Mouse (Mus musculus) kidney, adult 9 months (tissue): ENCODE measurements around the gene Emx2.

Source experiments
- DNase-seq: peaks from one replicate; pipeline ENCODE4 v3.0.0; 2022

Gene Emx2

DNA sequence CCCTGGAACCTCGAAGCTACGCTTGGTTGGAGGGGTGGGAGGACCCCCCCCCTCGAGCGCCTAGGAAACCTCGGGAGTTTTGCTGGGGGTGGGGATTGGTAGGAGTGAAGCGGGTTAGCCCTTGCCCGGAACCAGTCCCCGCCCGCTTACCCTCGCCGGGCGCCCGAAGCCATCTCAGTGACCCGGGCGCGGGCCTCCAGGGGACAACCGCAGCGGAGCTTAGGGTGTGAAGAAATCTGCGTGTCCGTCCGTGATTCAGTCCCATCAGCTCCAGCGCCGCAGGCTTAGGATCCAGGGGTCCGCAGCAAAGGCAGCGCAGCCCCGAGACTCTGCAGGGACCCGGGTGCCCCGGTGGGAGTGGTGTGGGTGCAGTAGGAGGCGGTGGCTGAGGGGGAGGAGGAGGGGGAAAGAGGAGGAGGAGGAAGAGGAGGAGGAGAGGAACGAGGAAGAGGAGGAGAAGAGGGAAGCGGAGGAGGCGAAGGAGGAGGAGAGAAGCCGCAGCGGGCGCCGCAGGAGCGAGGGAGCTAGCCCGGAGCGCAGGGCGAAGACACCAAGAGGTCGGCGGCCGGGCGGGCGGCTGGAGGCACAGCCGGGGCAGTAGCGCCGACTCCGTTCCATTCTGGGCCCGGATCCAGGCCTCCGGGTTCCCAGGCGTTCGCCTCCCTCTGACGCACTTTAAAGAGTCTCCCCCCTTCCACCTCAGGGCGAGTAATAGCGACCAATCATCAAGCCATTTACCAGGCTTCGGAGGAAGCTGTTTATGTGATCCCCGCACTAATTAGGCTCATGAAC, at the start of gene Emx2:
TSS of gene Emx2 (plus strand) at position 422 of the 792 bp plus-strand sequence.
- DNase-seq, result peak; percentile 94

DNA sequence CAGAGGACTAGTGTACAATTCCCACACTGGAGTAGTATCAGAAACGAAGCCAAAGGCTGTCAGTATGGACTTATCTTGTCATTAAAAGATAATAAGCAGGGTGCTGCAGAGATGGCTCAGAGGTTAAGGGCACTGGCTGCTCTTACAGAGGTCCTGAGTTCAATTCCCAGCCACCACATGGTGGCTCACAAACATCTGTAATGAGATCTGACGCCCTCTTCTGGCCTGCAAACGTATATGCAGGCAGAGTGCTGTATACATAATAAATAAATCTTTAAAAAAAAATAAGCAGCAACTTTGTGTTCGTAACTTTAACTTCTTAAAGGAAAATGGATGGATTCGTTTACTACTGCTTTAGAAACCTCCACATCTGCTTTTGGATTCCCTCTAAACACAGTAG, 44.0 kb upstream of the Emx2 start:
- no peak for DNase-seq

DNA sequence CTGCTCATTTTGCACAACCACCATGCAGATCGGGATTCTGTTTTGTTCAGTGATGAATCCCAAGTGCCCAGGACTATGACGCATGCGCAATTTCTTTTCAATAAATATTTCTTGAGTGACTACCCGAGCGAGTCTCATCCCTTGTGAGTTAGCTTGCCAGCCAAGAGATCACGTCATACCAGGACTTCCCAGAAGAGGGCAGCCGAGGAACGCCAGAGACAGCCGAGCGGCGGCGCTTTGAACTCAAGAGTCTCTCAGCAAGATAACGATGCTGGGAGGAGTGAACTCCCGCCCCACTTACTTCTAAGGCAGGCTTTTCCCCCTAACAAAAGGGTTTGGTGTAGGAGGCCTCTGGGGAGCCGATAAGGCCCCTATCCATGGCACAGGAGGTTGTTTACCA, 40.1 kb upstream of the Emx2 start:
- DNase-seq, result peak; percentile 88

DNA sequence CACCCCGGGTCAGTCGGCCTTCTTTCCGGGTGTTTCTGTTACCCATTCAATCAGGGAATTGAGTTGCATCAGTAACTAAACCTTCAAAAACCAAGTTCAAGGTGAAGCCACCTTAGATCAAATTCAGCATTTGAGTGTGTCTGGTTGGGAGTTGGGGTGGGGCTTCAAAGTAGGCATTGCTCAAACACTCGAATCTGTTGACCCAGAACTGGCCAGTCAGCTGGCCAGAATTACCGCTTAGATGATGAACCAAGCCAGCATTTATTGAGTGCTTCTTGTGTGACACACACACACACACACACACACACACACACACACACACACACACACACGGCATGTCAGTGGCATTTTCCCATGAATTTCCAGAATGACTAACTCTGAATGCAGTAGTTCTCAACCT, 39.5 kb upstream of the Emx2 start:
- DNase-seq, result no peak

DNA sequence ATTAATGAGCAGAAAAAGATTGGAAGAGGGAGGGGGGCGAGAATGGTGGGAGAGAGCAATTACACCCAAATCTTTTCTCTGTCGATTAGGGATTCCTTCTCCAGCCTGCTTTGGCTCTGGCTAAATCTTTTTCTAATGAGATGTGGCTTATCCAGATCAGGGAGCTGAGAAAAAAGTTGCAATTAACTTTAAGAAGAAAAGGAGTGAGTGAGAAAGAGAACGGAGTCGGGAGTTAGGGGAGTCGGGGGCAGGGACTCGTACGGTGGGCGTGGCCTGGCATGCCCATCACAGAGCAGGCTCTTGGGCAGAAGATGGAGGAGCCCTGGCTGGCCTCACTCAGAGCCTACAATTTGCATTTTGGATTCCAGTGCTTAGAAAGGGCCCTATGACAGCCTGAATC, 35.8 kb upstream of the Emx2 start:
- DNase-seq, result no peak

DNA sequence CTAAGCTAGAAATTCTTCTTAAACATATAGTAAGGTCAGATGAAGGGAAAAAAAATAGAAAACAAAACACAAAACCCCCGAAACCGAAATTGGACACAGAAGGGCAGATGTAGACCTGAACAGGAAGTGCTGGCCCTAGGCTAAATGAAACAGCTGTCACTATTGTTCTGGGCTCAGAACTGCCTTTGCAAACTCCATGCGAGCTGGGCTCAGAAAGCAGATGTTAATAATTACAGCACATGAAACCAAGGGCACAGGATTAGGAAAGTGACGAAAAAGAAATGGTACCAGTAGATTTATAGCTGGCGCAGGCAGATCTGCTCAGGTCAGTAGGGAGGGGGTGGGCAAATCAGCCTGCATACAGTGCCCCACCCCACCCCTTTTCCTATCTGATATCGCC, 34.5 kb upstream of the Emx2 start:
- no peak for DNase-seq

DNA sequence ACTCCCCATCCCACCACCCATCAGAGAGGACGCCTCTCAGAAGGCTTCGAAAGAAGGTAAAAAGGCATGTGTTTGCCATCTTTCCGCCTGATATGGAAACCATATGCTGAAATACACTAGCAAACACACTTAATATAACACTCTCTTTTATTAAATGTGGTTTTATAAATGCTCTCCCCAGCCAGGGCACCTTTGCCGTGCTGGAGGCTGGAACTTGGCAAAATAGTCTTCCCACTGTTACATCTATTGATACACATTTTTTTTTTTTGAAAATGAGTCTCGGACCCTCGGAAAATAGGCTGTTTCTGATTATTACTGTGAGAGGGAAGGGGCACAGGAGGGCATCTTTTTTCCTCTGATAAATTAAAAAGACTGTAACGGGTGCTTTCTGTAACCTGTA, 33.2 kb upstream of the Emx2 start:
- DNase-seq, result no peak

DNA sequence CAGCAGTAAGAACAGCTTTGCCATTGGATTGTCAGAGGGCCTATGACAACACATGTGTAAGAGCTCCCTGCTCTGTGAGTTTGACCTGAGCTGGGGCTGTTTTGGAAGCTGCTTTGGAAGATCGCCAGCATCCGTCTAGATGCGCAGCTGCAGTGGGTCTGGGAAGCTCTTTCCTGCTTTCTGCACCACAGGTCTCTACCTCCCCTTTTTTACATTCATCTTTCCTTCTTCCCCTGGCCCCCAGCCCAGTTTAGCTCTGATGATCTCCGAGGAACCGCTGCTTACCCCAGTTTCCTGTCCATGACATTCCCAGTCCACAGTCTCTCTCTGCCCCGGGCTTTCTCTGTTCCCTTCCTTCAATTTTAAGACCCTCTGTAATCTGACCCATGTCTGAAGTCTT, 25.9 kb upstream of the Emx2 start:
- no peak for DNase-seq

DNA sequence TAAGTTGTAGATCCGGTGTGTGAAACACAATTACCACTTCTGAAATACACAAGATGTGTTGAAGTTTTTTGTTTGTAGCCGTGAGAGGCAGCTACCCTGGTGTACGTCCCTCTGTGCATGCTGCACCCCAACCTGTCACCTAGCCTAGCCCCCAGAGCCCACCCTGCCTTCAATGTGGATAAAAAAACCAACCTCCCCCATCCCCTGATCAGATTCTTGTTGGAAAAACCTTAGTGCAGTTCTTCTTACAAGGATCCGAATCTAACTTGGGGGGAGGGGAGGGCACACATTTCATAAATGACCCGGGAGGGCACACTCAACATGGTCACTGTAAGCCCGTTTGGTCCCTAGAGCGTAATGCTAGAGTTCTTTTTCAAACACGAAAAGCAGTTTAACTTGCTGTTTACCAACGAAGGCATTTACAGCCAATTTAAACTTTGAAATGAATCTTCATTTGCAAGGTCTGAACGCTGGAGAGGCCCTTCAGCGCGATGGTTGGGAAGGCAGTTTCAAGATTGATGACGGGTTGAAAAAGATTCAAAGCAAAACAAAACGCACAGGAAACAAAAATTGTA, 7.5 kb upstream of the Emx2 start:
- DNase-seq, result no peak

DNA sequence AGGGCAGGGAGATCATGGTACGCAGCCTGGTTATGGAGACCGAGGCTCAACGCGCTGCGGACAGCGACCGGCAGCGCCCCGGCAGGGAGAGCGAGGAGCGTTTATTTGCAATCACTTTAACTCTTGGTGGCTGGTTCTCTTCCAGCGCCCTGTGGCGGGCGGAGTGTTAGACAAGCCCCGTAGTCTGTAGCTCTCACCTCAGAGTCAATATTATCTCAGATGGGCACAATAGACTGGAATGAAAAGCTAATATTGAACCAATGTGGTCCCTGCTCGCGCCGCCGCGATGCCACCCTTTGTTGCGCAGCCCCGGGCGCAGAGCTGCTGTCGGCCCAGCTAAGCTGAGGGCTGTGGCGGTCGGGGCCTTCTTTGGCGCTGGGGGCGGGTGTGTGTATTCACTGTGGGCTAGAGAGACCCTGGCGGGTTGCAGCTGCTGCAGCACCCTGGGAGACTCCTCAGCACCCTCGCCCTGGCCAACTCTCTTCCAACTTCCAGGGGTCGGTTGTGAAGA, 6.7 kb upstream of the Emx2 start:
- no peak for DNase-seq

DNA sequence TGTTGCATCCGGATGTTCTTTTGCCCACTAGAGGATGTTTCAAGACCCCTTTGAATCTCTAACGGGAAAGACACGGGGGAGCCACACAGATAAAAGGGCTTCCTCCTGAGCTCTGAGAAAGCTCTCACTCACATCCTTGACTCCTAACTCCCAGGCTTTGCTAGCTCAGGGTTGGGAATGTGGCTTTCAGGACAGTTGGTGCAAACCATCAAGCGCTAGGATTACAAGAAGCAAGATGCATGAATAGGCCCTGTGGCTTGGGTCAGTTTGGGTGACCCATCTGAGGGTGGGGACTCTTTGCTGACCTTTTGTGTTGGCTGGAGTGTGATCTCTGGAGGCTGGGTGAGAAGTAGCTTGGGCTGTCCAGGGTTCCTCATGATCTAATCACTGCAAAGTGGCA, 5.9 kb upstream of the Emx2 start:
- no peak for DNase-seq

DNA sequence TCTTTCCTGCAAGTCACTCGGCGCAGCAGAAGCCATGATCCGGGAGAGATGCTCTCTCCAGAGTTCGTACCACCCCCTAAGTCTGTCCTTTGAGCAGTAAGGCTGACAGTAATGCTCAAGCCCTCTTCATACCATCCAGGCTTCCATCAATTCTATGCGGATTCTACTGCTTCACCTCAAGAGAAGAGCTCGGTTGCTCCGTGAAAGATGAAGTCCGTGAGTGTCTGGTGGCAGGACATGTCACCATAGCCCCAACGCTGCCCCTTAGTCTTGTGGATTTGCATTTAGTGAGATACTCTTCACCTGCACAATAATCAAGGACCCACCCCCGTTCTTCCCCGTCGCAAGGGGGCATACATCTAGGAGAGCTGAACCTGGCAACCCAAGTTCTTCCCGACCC, 4.6 kb upstream of the Emx2 start:
- no peak for DNase-seq

DNA sequence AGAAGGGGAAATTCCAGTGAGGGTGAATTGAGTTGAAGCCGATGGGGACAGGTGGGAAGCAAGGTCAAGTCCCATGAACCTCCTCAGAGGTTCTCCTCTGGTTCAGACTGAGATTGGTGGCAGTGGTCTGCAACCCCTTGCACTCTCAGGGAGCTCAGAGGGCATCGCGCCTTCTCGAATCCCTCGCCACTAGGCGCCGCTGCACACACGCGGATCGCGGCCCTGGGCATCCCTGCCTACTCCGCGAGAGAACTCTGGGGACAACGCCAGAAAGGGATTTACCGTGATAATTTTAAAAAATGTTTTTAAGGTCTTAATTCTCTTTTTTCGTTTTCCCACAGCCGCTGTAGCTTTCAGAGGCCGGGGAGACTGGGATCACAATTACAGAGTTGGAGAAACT, 4.0 kb upstream of the Emx2 start:
- peak; percentile 81 for DNase-seq

DNA sequence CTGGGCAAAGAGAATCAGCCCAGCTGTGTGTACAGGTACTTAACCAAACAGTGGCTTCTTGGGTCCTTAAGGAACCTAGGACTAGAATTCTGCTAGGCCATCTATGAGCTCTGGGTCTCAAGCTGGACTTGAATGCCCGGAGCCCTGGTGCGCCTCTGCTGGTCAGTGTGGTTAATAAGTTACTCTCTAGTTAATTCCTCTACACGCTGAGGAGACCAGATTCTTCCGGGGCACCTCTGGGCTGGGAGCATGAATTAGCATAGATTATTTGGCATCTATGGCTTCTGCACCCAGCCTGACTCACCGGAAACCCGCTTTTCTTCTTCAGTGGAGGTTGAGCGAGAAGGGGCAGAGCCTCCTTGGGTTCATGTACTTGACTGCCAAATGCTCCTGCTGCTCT, 2.5 kb upstream of the Emx2 start:
- peak; percentile 95 for DNase-seq

DNA sequence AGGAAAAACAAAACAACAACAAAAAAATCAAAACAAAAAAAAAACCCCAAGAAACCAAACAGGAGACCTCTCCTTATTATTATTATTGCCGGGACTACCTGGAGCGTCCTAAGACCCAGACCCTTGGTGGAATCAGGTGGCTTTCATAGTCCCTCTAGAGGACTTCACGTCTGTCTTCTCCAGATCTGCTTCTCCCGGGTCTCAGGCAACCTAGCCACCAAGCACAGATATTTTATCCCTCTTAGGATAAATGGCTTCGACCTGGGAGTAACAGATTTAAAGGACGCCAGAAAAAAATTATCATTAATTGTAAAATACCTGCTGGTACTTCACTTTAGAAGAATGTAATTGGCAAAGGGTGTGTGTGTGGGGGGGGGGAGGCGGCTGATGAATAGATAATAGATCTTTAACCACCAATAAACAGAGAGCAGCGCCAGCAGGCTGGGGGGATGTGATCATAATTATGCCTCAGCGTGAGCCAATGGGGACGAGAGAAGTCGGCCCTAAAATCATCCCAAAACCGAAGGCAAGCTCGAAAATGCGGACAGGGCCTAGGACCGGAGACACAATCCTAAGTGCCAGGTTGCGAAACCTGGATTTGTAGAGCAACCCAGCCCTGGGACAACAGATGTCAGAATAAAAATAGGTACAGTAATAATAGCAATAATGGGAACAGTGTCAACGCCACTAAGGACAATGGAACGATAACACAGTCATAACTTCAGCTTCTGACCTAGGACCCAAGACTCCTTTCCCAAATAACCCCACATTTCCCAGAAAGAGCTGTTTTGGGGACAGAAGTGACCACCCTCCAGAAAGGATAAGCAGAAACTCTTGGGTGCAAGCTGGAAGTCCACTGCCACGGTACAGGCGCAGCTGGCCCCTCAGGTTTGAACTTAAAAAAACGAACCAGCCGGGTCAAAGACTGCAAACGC, 894 bp upstream of the Emx2 start:
- peak; percentile 77 for DNase-seq

DNA sequence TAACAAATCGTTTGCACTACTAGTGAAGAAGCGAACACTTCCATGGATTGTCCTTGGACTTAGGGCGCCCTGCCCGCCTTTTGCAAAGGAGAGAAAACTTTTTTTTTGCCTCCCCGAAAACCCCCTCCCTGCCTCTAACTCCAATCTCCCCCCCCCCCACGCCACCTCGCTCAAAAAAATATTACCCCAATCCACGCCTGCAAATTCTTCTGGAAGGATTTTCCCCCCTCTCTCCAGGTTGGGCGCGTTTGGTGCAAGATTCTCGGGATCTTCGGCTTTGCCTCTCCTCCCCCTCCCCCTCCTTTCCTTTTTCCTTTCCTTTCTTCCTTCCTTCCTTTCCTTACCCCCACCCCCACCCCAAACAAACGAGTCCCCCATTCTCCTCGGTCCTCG, 567 bp downstream of the Emx2 start:
- DNase-seq, result no peak

DNA sequence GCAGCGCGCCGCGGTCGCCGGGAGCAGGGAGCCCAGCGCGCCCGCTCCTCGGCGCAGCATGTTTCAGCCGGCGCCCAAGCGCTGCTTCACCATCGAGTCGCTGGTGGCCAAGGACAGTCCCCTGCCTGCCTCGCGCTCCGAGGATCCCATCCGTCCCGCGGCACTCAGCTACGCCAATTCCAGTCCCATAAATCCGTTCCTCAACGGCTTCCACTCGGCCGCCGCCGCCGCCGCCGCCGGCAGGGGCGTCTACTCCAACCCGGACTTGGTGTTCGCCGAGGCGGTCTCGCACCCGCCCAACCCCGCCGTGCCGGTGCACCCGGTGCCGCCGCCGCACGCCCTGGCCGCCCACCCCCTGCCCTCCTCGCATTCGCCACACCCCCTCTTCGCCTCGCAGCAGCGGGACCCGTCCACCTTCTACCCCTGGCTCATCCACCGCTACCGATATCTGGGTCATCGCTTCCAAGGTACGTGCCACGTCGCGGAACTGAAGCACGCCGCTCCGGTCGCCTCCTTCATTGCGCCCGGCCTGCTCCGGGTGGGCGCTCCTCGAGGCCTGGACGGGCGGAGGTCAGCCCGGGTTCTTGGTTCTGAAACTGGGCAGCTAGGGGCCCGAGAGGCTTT, 1.1 kb downstream of the Emx2 start:
- DNase-seq, result peak; percentile 35

DNA sequence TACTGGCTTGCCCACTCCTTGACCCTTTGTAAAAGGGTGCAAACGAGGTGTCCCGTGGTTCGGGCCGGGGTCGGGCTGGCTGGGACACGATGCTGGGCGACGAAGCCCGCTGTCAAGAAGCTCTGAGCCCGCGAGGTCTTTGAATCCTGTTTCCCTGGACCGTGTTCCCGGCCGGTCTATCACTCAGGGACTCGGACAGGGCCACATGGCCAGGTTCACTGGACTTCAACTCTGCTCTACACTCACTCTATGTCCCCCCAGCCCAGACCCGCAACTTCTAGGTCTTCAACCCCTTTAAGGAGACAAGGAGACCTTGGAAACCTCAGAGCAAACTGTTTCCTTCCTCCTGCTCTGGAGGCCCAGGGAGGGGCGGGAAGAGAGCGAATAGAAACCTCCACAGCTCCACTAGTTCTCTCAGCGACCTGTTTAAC, 1.7 kb downstream of the Emx2 start:
- DNase-seq, result peak; percentile 42

DNA sequence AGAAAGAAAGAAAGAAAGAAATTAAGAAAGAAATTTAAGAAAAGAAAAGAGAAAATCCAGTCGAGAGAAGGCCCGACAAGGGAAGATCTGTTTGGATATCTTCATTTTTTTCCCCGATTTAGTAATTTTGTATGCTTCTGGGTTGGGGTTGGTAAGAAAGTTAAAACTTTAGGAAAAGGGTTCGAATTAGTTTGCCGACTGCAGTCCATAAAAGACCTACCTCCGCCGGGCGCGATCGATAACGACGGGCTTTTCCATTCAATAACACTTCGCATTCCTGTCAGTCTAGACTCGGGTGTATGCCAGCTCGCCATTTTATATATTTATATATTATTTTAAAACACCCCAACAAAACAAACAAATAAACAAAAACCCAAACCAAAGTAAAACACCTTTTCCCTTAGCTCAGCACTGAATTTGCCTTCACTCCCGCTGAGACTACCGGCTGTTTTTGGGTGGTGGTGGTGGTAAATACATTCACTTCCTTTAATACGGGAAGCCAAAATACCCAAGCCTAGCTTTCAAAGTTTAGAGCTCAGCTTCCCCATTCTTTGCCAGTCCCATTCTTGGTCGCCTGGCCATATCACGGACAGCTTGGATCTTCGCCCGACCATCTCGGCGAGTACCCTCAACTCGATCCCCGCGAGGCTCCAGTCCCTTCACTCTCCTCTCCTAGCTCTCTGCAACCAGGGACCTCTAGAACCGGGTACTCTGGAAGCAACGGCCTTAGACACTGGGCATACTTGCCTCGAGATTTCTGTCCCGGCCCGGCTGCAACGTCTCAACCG, 2.4 kb downstream of the Emx2 start:
- DNase-seq, result peak; percentile 30

DNA sequence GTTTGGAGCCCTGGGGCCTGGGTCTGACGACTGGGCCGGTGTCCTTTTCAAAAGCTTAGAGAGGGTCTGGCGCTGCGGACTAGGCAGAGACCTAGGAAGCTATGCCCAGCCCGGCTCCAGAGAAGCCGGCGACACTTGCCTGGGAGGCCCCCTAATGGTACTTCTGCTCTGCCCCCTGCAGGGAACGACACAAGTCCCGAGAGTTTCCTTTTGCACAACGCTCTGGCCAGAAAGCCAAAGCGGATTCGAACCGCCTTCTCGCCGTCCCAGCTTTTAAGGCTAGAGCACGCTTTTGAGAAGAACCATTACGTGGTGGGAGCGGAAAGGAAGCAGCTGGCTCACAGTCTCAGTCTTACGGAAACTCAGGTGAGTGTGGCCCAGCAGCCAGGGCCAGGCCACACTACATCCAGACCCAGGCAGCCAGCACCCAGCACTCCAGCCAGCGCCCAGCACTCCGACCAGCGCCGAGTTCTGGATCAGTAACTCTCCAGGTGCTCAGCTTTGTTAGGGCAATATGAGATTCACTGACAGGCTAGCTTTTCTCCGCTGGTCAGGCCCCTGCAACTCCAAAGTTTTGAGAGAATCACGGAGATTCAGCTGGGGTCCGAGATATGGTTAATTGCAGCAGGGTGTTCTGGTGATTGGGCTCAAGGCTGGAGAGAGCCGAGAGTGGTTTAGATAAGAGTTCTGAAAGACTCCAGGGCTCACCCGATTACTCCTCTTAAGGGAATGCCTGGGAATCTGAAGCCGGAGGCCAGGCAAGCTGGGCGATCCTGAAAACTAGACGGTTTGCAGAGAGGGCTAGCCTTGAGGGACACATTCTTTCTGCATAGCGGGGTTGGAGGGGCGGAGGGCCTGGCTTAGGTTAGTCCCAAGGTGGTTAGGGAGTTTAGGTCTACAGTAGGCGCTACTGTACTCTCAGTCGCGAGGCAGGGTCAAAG, 3.6 kb downstream of the Emx2 start:
- peak; percentile 76 for DNase-seq
